Mouse (Mus musculus) monocyte, adult 5-6 weeks (primary cell): ENCODE data around the gene Fcnb. TPM values are rescaled to one million over a fixed set of nuclear protein-coding genes. Genes with fewer than 3 reads are reported as not detected.

Source experiments
- ATAC-seq: fragments of 153-309, 156-312 bp; replicated peaks from 2 replicates; pipeline ENCODE4 v1.8.0; 2017; ENCODE audit warnings: mild to moderate bottlenecking; ENCODE audit not compliant: low TSS enrichment, insufficient number of reproducible peaks, severe bottlenecking, poor library complexity, low FRiP score
- total RNA-seq: library from RNA; stranded (forward); fragments of 200-1000, 200-491, 200-594 nt; gene quantifications from 3 replicates; pipeline ENCODE4 v1.2.3, GENCODE M21; 2017

Fcnb gene
- total RNA-seq, 1 experiment from 2014 or later = not detected

GRCm38 (mm10) chr2:28038391-28039096 is 46.1 kb downstream of the Fcnb start:
- no peak for ATAC-seq

GRCm38 (mm10) chr2:28037505-28038390 is 46.9 kb downstream of the Fcnb start:
- no peak for ATAC-seq

GRCm38 (mm10) chr2:28036788-28037187 is 47.9 kb downstream of the Fcnb start:
- ATAC-seq = no peak

- ATAC-seq = no peak
These were observed 50.5 kb downstream of the Fcnb start for GRCm38 (mm10) chr2:28034011-28034710.

- 0 out of 2 replicates have a peak, but pooled peaks have one; percentile 18 for ATAC-seq
These were observed 52.2 kb downstream of the Fcnb start for GRCm38 (mm10) chr2:28032469-28032868.

- no peak for ATAC-seq
These were observed 52.8 kb downstream of the Fcnb start for GRCm38 (mm10) chr2:28031860-28032259.

Other genes starting within 250 kb of the Fcnb start
- gene Col5a1, start 198.5 kb downstream of the Fcnb start, total RNA-seq = under 0.01 to 0.10 TPM in 2 of 3 replicates, not detected in the other
- 8.7 to 18.9 TPM (median 13.5 TPM) in 3 replicates for gene Olfm1, start 108.1 kb upstream of the Fcnb start, total RNA-seq